Mouse (Mus musculus) forebrain, embryonic 16.5 days (tissue): ENCODE measurements around the gene Sult6b1. TPM values are rescaled to one million over a fixed set of nuclear protein-coding genes. Genes with fewer than 3 reads are reported as not detected.

ENCODE experiments used
- ATAC-seq: fragments of 200-750 bp; cut with Nextera tagmentation; 2 replicates; pipeline ENCODE4 v1.8.0; 2017; ENCODE audit warnings: mild to moderate bottlenecking, moderate library complexity
- H3K27ac ChIP-seq: fragments of 300-500 bp; sonication (generic); 2 replicates; pipeline ENCODE4 v1.5.1; 2014; ENCODE audit warnings: low read length, control low read depth
- H3K27me3 ChIP-seq: fragments of 300-500 bp; sonication (generic); replicated peaks from 2 replicates; pipeline ENCODE4 v1.6.1; 2014; ENCODE audit warnings: low read length; ENCODE audit not compliant: control insufficient read depth, insufficient read depth
- H3K36me3 ChIP-seq: fragments of 300-500 bp; sonication (generic); 2 replicates; pipeline ENCODE4 v1.6.1; 2014; ENCODE audit not compliant: control insufficient read depth, insufficient read depth
- H3K4me1 ChIP-seq: fragments of 300-500 bp; sonication (generic); replicated peaks from 2 replicates; pipeline ENCODE4 v1.6.1; 2014; ENCODE audit warnings: low read length; ENCODE audit not compliant: control insufficient read depth, insufficient read depth
- H3K4me2 ChIP-seq: fragments of 300-500 bp; sonication (generic); 2 replicates; pipeline ENCODE4 v1.6.1; 2014; ENCODE audit warnings: mild to moderate bottlenecking, low read length, control low read depth
- H3K4me3 ChIP-seq: fragments of 300-500 bp; sonication (generic); replicated peaks from 2 replicates; pipeline ENCODE4 v1.5.1; 2014; ENCODE audit warnings: mild to moderate bottlenecking, low read length, control low read depth
- H3K9ac ChIP-seq: fragments of 300-500 bp; sonication (generic); replicated peaks from 2 replicates; pipeline ENCODE4 v1.6.1; 2014; ENCODE audit warnings: low read depth, low read length, control low read depth
- H3K9me3 ChIP-seq: fragments of 300-500 bp; sonication (generic); 2 replicates; pipeline ENCODE4 v1.6.1; 2016; ENCODE audit warnings: low read length; ENCODE audit not compliant: control insufficient read depth
- WGBS: fragments of 180-500 bp; shearing (Covaris S2); extraction: QIAGEN DNeasy Blood & Tissue Kit; methylation state at CpG from one replicate; pipeline ENCODE4 v1.1.7; 2014; 5-methylcytosine and 5-hydroxymethylcytosine counted together
- polyA plus RNA-seq: library from polyadenylated mRNA; unstranded; fragments of >200 nt; fragmentation: Nextera tagmentation; extraction: Ambion mirVana; gene quantifications from 2 replicates; pipeline ENCODE4 v1.2.1, GENCODE M21; 2015

The Sult6b1 gene
- polyA plus RNA-seq, 1 experiment from 2014 or later, result not detected

DNA sequence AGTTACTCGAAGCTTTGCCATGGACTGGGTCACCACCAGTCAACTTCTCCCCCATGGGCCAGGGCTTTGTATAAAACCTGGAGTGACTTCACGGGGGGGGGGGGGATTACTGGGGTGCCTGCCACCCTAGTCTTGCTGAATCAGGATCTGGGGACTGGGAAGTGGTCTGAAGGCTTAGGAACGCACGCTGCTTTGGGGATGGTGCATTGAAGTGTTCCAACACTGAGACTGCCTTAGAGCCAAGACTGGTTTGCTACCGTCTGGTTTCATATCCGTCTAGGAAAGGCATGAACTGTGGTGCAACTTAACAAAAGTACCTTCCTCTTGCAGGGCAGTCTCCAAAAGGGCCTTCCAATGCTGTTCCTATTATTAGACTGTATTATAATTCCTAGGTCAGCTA is 10.9 kb upstream of the Sult6b1 start:
- Histone ChIP-seq H3K4me2 (peak overlapping the region; percentile 75), H3K9ac (no peak overlapping the region), H3K4me1 (peaks cover 15% of the 10 kb centered on the region), H3K36me3 (peaks cover 23% of the 10 kb centered on the region), H3K9me3 (no peaks in the 10 kb centered on the region), H3K4me3 (no peak overlapping the region), H3K27ac (no peak overlapping the region), H3K27me3 (no peaks in the 10 kb centered on the region)
- ATAC-seq, result no peak
- 38% methylated on average over 6 of the region's 6 CpGs for WGBS

DNA sequence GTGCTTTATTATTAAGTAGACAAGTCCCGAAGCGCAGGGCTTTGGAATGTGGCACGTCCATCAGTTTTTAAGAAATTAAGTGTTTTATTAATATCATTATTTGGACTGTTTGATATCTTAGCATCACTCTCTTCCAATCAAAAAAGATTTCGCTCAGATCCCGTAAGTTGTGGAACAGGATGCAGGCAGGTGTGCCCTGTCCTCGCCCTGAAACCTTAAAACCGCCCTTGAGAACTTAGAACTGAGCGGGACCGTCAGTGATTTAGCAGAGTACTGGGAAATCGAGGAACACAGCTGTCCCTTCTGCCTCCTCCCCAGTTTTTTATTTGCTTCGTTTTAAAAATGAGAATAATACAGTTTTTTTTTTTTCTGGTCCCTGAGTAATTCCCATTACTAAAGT is 10.1 kb upstream of the Sult6b1 start:
- Histone ChIP-seq H3K4me1 (peaks cover 15% of the 10 kb centered on the region), H3K9ac (peak overlapping the region; percentile 92), H3K4me2 (peak overlapping the region; percentile 75), H3K27ac (peak overlapping the region; percentile 82), H3K27me3 (no peaks in the 10 kb centered on the region), H3K9me3 (no peaks in the 10 kb centered on the region), H3K36me3 (peaks cover 18% of the 10 kb centered on the region), H3K4me3 (peak overlapping the region; percentile 86)
- no peak for ATAC-seq
- WGBS, result 1% methylated on average over 11 of the region's 11 CpGs

DNA sequence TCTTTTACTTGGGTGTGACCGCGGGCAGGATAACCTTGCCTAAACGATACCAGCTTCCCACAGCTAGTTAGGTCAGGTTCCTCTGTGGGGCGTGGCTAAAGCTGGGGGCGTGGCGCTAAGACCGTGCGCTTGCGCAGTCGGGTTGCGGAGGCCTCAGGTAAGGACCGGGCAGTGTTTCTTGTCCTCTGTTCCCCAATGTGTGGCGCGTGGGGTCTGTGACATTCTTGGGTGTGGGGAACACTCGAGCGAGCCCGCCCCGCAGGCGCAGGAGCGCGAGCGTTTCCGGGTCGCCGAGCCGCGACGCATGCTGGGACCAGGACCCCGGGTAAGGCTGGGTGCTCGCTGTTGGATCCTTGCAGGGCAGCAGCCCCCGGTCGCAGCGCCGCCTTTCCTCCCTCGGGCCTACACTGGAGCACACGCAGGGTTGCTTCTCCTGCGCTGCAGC is 9.6 kb upstream of the Sult6b1 start, which contains the start of gene Cebpzos:
TSS of gene Cebpzos (plus strand) at position 132 of the 445 bp plus-strand sequence.
- peaks cover 15% of the 10 kb centered on the region for H3K4me1 ChIP-seq
- peak within 1 kb of the TSS; percentile 75 for H3K4me2 ChIP-seq
- no peaks in the 10 kb centered on the region for H3K9me3 ChIP-seq
- H3K4me3 ChIP-seq, result peak within 1 kb of the TSS; percentile 86
- peak; percentile 94 for ATAC-seq
- H3K36me3 ChIP-seq, result peaks cover 13% of the 10 kb centered on the region
- peak within 1 kb of the TSS; percentile 92 for H3K9ac ChIP-seq
- WGBS, result 0% methylated on average over 37 of the region's 37 CpGs
- no peaks in the 10 kb centered on the region for H3K27me3 ChIP-seq
- H3K27ac ChIP-seq, result peak within 1 kb of the TSS; percentile 82

DNA sequence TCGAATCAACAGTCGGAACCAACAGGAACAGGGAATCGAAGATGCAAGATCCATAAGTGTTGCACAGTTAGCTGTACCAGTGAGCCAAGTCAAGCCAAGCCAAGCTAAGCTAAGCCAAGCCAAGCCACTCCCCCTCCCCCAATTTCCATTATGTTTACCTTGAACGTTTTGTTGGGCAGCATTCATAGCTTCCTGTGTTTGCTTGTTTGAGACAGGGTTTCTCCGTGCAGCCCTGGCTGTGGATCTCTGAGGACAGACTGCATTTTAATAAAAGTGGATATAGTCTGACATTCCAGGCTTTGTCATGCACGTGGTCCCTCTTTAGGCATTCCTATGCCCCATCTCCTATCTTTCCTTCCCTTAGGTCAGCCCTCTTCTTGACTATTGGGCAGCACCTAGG is 9.0 kb upstream of the Sult6b1 start:
- Histone ChIP-seq H3K9ac (peak overlapping the region; percentile 92), H3K4me3 (peak overlapping the region; percentile 86), H3K4me1 (peaks cover 15% of the 10 kb centered on the region), H3K27ac (peak overlapping the region; percentile 82), H3K27me3 (no peaks in the 10 kb centered on the region), H3K36me3 (peaks cover 8% of the 10 kb centered on the region; the same call in 1 of the 2 replicates), H3K4me2 (peak overlapping the region; percentile 75), H3K9me3 (no peaks in the 10 kb centered on the region)
- 47% methylated on average over 6 of the region's 6 CpGs for WGBS
- peak; percentile 21 for ATAC-seq

DNA sequence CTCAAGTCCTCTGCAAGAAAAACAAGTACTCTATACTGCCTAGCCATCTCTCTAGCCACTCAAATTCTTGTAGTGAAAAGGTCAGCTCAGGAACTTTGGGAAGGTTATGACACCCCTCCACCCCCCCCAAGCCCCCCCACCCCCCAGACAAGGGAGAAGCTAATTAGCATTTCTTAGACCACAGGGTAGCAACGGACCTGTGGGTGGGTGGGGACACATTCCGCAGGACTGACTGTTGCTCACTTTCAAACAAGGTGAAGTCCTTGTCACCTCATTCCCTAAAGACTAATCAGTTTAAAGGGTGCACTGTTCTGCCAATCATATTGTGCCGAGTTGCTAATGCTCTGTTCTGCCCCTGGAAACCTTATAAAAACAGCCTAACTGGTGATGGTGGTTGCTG is 7.1 kb upstream of the Sult6b1 start:
- H3K4me3 ChIP-seq, result no peak overlapping the region
- peaks cover 15% of the 10 kb centered on the region for H3K4me1 ChIP-seq
- H3K9ac ChIP-seq, result no peak overlapping the region
- no peak overlapping the region for H3K4me2 ChIP-seq
- WGBS, result 83% methylated on average over 3 of the region's 3 CpGs
- no peaks in the 10 kb centered on the region for H3K27me3 ChIP-seq
- ATAC-seq, result no peak
- H3K27ac ChIP-seq, result no peak overlapping the region
- H3K36me3 ChIP-seq, result peaks cover 3% of the 10 kb centered on the region; the same call in 1 of the 2 replicates
- H3K9me3 ChIP-seq, result no peaks in the 10 kb centered on the region

DNA sequence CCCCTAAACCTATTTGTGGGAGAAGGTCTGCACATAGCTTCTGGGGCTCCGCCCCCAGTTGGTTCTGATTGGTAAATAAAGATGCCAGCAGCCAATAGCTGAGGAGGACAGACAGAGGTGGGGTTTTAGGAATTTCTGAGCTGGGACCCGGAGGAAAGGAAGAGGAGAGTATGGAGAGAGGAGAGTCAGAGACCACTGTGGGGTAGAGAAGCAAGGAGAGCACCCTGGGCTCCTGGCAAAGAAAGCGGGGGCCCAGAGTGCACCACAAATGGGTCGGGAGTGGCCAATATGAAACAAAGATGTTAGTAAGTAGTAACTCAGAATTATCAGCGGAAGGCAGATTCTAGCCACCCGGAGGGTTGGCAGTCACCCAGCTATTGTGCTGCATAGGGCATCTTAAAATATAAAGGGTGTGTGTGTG is 6.1 kb upstream of the Sult6b1 start:
- ATAC-seq, result peak; percentile 75
- H3K4me1 ChIP-seq, result peaks cover 13% of the 10 kb centered on the region
- H3K36me3 ChIP-seq, result no peaks in the 10 kb centered on the region
- peak overlapping the region; percentile 42 for H3K4me2 ChIP-seq
- 29% methylated on average over 6 of the region's 6 CpGs for WGBS
- peak overlapping the region; percentile 39 for H3K4me3 ChIP-seq
- H3K27ac ChIP-seq, result no peak overlapping the region
- H3K27me3 ChIP-seq, result no peaks in the 10 kb centered on the region
- H3K9me3 ChIP-seq, result no peaks in the 10 kb centered on the region
- H3K9ac ChIP-seq, result peak overlapping the region; percentile 5; the same call in 1 of the 2 replicates

DNA sequence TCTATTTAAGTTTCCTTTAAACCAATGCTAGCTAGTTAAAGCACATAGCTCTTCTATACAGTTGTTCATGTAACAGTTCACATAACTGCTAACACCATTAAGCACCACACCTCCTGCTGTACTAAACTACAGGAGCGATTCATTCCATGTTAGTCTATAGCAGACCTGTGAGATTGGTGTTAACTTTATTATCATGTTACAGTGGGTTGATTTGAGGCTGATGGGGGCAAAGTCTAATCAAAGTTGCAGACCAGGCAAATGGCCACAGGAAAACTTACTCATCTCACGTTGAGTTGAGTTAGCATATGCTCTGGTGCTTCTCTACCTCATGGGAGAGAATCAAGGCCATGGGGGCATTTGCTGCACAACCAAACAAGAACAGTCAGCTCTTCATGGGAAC is 2.6 kb upstream of the Sult6b1 start:
- H3K36me3 ChIP-seq, result no peaks in the 10 kb centered on the region
- no peak overlapping the region for H3K4me2 ChIP-seq
- no peaks in the 10 kb centered on the region for H3K4me1 ChIP-seq
- no peak overlapping the region for H3K9ac ChIP-seq
- 75% methylated on average over 2 of the region's 2 CpGs for WGBS
- no peak for ATAC-seq
- H3K27me3 ChIP-seq, result no peaks in the 10 kb centered on the region
- H3K27ac ChIP-seq, result no peak overlapping the region
- H3K9me3 ChIP-seq, result no peaks in the 10 kb centered on the region
- H3K4me3 ChIP-seq, result no peak overlapping the region

DNA sequence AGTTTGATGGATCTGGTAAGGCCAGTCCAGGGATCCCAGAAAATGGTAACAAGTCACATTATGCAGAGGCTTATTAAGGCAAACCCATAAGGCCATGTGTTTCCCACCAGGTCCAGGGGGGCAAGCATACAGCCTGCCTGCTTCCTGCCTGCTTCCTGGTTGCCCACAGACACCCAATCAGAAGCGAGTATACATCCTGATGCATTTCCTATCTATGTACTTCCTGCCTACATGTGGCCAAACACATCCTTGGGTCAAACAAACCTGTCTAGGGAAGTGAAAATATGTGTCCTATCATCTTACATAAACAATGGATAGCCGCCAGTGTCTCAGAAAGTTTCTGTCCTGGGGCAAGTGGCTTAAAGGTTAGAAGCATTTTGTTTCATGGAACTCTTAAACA is 3.6 kb downstream of the Sult6b1 start:
- 89% methylated on average over 2 of the region's 2 CpGs for WGBS
- no peak overlapping the region for H3K4me3 ChIP-seq
- H3K4me2 ChIP-seq, result no peak overlapping the region
- H3K4me1 ChIP-seq, result no peaks in the 10 kb centered on the region
- ATAC-seq, result no peak
- no peak overlapping the region for H3K9ac ChIP-seq
- H3K36me3 ChIP-seq, result no peaks in the 10 kb centered on the region
- no peak overlapping the region for H3K27ac ChIP-seq
- H3K9me3 ChIP-seq, result no peaks in the 10 kb centered on the region
- H3K27me3 ChIP-seq, result no peaks in the 10 kb centered on the region

DNA sequence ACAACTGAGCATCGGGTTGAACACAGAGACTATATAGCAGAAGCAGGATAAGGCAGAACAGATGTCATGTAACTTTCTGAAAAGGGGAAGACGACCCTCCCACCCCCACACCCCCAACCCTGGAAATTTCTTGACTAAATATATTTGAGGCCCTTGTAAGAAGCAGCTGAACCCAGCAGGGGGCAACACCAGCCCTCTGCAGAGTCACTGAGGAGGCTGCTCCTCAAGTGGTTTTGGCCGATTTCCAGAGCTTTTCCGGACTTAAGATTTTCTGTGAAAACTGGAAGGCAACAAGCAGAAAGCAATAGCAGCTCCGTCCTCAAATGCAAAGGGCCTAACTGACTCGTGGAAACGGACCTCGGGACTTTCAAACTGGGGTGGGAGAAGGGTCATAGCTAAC is 11.4 kb downstream of the Sult6b1 start:
- Histone ChIP-seq H3K4me2 (0 out of 2 replicates have a peak overlapping the region, but pooled peaks have one; percentile 23), H3K36me3 (no peaks in the 10 kb centered on the region), H3K4me1 (0 out of 2 replicates have a peak, but pooled peaks cover 2% of the 10 kb centered on the region), H3K9ac (no peak overlapping the region), H3K27ac (no peak overlapping the region), H3K27me3 (no peaks in the 10 kb centered on the region), H3K9me3 (no peaks in the 10 kb centered on the region), H3K4me3 (no peak overlapping the region)
- 27% methylated on average over 8 of the region's 8 CpGs for WGBS
- ATAC-seq, result peak; percentile 43; the same call in 1 of the 2 replicates

DNA sequence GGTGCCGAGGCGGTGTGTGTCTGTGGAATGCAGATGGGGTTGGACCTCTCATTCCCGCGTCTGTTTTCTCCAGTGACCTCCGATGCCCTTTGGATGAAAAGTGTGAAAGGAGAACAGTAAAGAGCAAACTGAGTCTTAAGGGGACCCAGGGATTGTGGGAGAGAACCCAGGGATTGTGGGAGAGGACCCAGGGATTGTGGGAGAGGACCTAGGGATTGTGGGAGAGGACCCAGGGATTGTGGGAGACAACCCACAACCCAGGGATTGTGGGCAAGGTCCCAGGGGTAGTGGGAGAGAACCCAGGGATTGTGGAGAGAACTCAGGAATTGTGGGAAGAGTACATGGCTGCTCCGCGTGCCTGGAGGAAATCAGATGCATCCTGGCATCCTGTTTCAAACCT is 11.8 kb downstream of the Sult6b1 start:
- WGBS, result 84% methylated on average over 7 of the region's 7 CpGs

More for the DNA sequence above, 11.8 kb downstream of the Sult6b1 start:
- no peak overlapping the region for H3K9ac ChIP-seq
- H3K4me1 ChIP-seq, result 0 out of 2 replicates have a peak, but pooled peaks cover 2% of the 10 kb centered on the region
- no peak overlapping the region for H3K4me3 ChIP-seq
- no peaks in the 10 kb centered on the region for H3K36me3 ChIP-seq
- H3K9me3 ChIP-seq, result no peaks in the 10 kb centered on the region
- ATAC-seq, result no peak
- no peak overlapping the region for H3K4me2 ChIP-seq
- no peaks in the 10 kb centered on the region for H3K27me3 ChIP-seq
- no peak overlapping the region for H3K27ac ChIP-seq
